2 mouse cellular contexts compared by ENCODE assay signal in genomic region chr19:34647630-34648029, GRCm38 (mm10). TPM values are rescaled to one million over a fixed set of nuclear protein-coding genes. Genes with fewer than 3 reads are reported as not detected.
"Had no signal": no experiment of that assay in that cellular context is flagged by ENCODE, and none has a peak within 500 bp of the region (broad histone marks: within the 10 kb centered on the region; RNA-seq: fewer than 3 reads in every experiment).

No protein-coding gene starts in this region.

RNA-seq across cellular contexts. Expression of gene Ifit1bl2, which starts 7.1 kb away (rescaled TPM):
- polyA plus RNA-seq: liver, embryonic 11.5 days; testis, adult 2 months had no signal

RNA-seq across cellular contexts. Expression of gene Ifit3b, which starts 39.9 kb away (rescaled TPM):
- polyA plus RNA-seq: liver, embryonic 11.5 days had no signal

RNA-seq across cellular contexts. Expression of gene Ifit1bl1, which starts 45.9 kb away (rescaled TPM):
- polyA plus RNA-seq: testis, adult 2 months had no signal
